Mouse (Mus musculus) ES-Bruce4 (cell line): ENCODE measurements around the gene Creld2. TPM values are rescaled to one million over a fixed set of nuclear protein-coding genes. Genes with fewer than 3 reads are reported as not detected.
"Not testable (repeated sequence)": the region's sequence is repeated elsewhere in the genome, so short reads cannot be mapped to it uniquely, and the experiment has no call there.

Experiments
- H3K27ac ChIP-seq: 2 replicates; pipeline ENCODE4 v1.5.1; 2012; ENCODE audit warnings: low read length, inconsistent platforms; ENCODE audit not compliant: insufficient read depth
- H3K27me3 ChIP-seq: 2 replicates; pipeline ENCODE4 v1.6.1; 2012; ENCODE audit warnings: mild to moderate bottlenecking, low read length, inconsistent platforms; ENCODE audit not compliant: control insufficient read depth, poor library complexity, insufficient read depth, severe bottlenecking
- H3K36me3 ChIP-seq: 2 replicates; pipeline ENCODE4 v1.6.1; 2012; ENCODE audit warnings: inconsistent platforms, mild to moderate bottlenecking, low read length, moderate library complexity; ENCODE audit not compliant: control insufficient read depth, poor library complexity, insufficient read depth, severe bottlenecking
- H3K4me1 ChIP-seq: one replicate; pipeline ENCODE4 v1.8.1; 2011; ENCODE audit warnings: low read length; ENCODE audit not compliant: control insufficient read depth, insufficient read depth
- H3K4me3 ChIP-seq: 2 replicates; pipeline ENCODE4 v1.5.1; 2011; ENCODE audit warnings: low read depth, mild to moderate bottlenecking, low read length
- H3K9ac ChIP-seq: 2 replicates; pipeline ENCODE4 v1.6.1; 2012; ENCODE audit warnings: low read depth, mild to moderate bottlenecking, inconsistent platforms; ENCODE audit not compliant: poor library complexity, severe bottlenecking
- H3K9me3 ChIP-seq: replicated peaks from 2 replicates; pipeline ENCODE4 v1.6.1; 2012; ENCODE audit warnings: mild to moderate bottlenecking, low read length, inconsistent platforms; ENCODE audit not compliant: control insufficient read depth, poor library complexity, insufficient read depth, severe bottlenecking
- CTCF ChIP-seq: IDR thresholded peaks from one replicate; pipeline ENCODE4 v1.8.1; 2011; ENCODE audit warnings: low read depth, low read length
- EP300 ChIP-seq: IDR thresholded peaks from 2 replicates; pipeline ENCODE4 v1.6.1; 2011; ENCODE audit warnings: low read depth, low read length; ENCODE audit not compliant: insufficient read depth
- POLR2A ChIP-seq: IDR thresholded peaks from one replicate; pipeline ENCODE4 v1.8.1; 2011; ENCODE audit warnings: low read length; ENCODE audit not compliant: insufficient read depth
- polyA plus RNA-seq: library from polyadenylated mRNA; stranded (reverse); fragments of >200 nt; gene quantifications from 2 replicates; pipeline ENCODE4 v1.2.4, GENCODE M21; 2011; ENCODE audit warnings: low read depth; ENCODE audit not compliant: missing spikeins, insufficient read depth, insufficient read length

Gene Creld2
- polyA plus RNA-seq, 1 experiment = 40.2 TPM

DNA sequence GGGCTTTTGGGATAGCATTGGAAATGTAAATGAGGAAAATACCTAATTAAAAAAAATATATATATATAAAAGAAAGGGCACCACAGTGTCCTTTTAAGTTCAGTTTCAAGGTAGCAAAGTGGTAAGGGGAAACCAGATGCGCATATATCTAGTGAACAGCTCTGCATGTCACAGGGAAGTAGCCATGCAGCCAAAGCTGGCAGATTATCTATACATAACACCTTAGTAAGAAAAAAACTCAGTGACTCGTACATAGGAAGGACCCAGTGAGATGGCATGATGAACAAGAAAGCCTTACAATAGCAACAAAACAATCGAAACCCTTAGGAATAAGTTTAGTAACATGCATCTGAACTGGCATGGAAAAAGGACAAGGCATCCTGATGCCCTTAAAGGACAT is 17.5 kb upstream of the Creld2 start:
- H3K9me3 ChIP-seq = no peaks in the 10 kb centered on the region
- H3K4me3 ChIP-seq = no peak overlapping the region
- H3K27me3 ChIP-seq = no peaks in the 10 kb centered on the region
- TF ChIP-seq POLR2A (no peak), CTCF (no peak), EP300 (no peak)
- no peaks in the 10 kb centered on the region for H3K4me1 ChIP-seq
- peaks cover 7% of the 10 kb centered on the region for H3K36me3 ChIP-seq
- no peak overlapping the region for H3K27ac ChIP-seq
- no peak overlapping the region for H3K9ac ChIP-seq

- no peaks in the 10 kb centered on the region for H3K4me1 ChIP-seq
- H3K27ac ChIP-seq = no peak overlapping the region
- TF ChIP-seq CTCF = no peak
- no peak for TF ChIP-seq EP300
- TF ChIP-seq POLR2A = no peak
- H3K27me3 ChIP-seq = no peaks in the 10 kb centered on the region
- H3K9ac ChIP-seq = no peak overlapping the region
- H3K36me3 ChIP-seq = peaks cover 7% of the 10 kb centered on the region
- no peak overlapping the region for H3K4me3 ChIP-seq
- H3K9me3 ChIP-seq = no peaks in the 10 kb centered on the region
These were observed 17.1 kb upstream of the Creld2 start for GRCm38 (mm10) chr15:88802348-88802747.

DNA sequence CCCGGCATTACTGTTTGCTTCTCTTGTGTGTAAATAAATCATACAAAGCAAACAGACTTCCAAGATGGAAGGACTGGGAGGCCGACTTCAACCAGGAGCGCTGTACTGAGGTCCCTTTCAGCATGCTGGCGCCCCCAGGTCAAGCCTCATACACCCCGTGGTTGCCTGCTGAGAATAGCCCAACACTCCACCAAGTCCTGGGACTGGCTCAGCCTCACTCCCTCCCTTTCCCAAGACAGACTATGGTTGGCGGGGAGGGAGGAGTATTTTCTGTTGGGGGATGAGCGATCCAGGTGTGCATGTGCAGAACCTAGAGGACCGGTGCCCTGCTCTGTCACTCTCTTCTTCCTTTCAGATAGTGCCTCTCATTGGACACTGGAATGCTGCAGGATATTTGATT is 11.3 kb upstream of the Creld2 start:
- H3K9ac ChIP-seq = no peak overlapping the region

DNA sequence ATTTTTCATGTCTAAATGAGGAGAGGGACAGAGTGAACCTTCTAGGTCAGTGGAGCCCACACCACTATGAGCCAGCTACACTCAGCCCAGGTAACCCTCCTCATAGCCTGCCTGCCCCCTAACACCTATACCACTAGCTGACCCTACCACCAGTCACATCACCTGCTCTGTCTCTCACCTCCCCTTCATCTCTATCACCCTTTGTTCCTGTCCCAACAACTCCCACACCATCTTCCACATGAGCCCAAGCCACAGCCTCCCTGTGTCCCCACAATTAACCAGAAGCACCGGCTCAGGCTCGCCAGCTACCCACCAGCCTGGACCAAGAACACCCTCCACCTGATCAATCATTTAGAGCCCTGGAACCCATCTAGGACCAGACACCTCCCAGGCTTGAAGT is 9.1 kb upstream of the Creld2 start:
- H3K4me3 ChIP-seq = no peak overlapping the region
- no peak for TF ChIP-seq EP300
- no peak for TF ChIP-seq CTCF
- no peak for TF ChIP-seq POLR2A
- H3K27ac ChIP-seq = no peak overlapping the region
- H3K27me3 ChIP-seq = no peaks in the 10 kb centered on the region
- H3K9me3 ChIP-seq = no peaks in the 10 kb centered on the region
- H3K36me3 ChIP-seq = peaks cover 5% of the 10 kb centered on the region
- H3K9ac ChIP-seq = no peak overlapping the region
- H3K4me1 ChIP-seq = no peaks in the 10 kb centered on the region

More for the DNA sequence above, 11.3 kb upstream of the Creld2 start:
- no peaks in the 10 kb centered on the region for H3K27me3 ChIP-seq
- no peak for TF ChIP-seq CTCF
- no peak for TF ChIP-seq EP300
- TF ChIP-seq POLR2A = no peak
- no peak overlapping the region for H3K27ac ChIP-seq
- no peak overlapping the region for H3K4me3 ChIP-seq
- no peaks in the 10 kb centered on the region for H3K4me1 ChIP-seq
- peaks cover 7% of the 10 kb centered on the region for H3K36me3 ChIP-seq
- no peaks in the 10 kb centered on the region for H3K9me3 ChIP-seq

DNA sequence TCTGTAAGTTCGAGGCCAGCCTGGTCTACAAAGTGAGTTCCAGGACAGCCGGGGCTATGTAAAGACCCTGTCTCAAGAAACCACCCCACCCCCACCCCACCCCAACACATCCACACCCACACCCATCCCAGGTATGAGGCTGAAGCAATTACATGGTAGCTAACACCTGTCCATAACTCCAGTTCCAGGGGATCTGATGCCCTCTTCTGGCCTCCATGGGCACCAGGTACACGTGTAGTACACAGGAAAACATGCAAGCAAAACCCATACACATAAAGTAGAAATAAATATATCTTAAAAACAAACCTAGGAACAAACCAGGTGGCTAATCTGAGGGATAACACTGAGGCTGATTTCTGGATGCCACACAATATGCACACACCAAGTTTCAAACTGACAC is 6.2 kb upstream of the Creld2 start:
- no peak for TF ChIP-seq CTCF
- no peak for TF ChIP-seq EP300
- TF ChIP-seq POLR2A = no peak
- Histone ChIP-seq H3K27ac (no peak overlapping the region), H3K9me3 (no peaks in the 10 kb centered on the region), H3K4me1 (no peaks in the 10 kb centered on the region), H3K4me3 (no peak overlapping the region), H3K9ac (no peak overlapping the region), H3K36me3 (no peaks in the 10 kb centered on the region; the same call in 1 of the 2 replicates), H3K27me3 (no peaks in the 10 kb centered on the region)

DNA sequence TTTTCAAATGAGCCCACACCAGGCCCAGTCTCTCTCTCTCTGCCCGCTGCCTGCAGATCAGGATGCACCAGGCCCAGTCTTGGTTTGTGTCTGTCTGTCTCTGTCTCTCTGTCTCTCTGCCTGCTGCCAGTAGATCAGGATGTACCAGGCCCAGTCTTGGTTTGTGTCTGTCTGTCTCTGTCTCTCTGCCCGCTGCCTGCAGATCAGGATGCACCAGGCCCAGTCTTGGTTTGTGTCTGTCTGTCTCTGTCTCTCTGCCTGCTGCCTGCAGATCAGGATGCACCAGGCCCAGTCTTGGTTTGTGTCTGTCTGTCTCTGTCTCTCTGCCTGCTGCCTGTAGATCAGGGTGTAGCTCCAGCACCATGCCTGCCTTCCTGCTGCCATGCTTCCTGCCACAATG is 5.6 kb upstream of the Creld2 start:
- H3K9me3 ChIP-seq, H3K36me3 ChIP-seq, H3K27ac ChIP-seq, H3K27me3 ChIP-seq, H3K4me1 ChIP-seq, H3K9ac ChIP-seq, H3K4me3 ChIP-seq: not testable (repeated sequence)
